Mouse (Mus musculus) hindbrain, embryonic 13.5 days (tissue): ENCODE measurements at regions not wholly inside any gene's neighbourhood (a gene's known extent, or its start where the extent isn't known, plus 50 kb on each side); places are given as distances from the start of the nearest gene placed in this dataset.
"Not testable (repeated sequence)": the region's sequence is repeated elsewhere in the genome, so short reads cannot be mapped to it uniquely, and the experiment has no call there.

Source experiments
- ATAC-seq: fragments of 200-750 bp; cut with Nextera tagmentation; 2 replicates; pipeline ENCODE4 v1.8.0; 2017; ENCODE audit warnings: moderate TSS enrichment; ENCODE audit not compliant: low FRiP score
- H3K27ac ChIP-seq: fragments of 300-500 bp; sonication (generic); 2 replicates; pipeline ENCODE4 v1.5.1; 2015; ENCODE audit warnings: inconsistent platforms, mild to moderate bottlenecking, moderate library complexity
- H3K27me3 ChIP-seq: fragments of 300-500 bp; sonication (generic); 2 replicates; pipeline ENCODE4 v1.6.1; 2015; ENCODE audit warnings: mild to moderate bottlenecking, inconsistent platforms
- H3K36me3 ChIP-seq: fragments of 300-500 bp; sonication (generic); 2 replicates; pipeline ENCODE4 v1.6.1; 2015; ENCODE audit warnings: mild to moderate bottlenecking, inconsistent platforms
- H3K4me1 ChIP-seq: fragments of 300-500 bp; sonication (generic); replicated peaks from 2 replicates; pipeline ENCODE4 v1.6.1; 2015; ENCODE audit warnings: inconsistent platforms
- H3K4me2 ChIP-seq: fragments of 300-500 bp; sonication (generic); 2 replicates; pipeline ENCODE4 v1.6.1; 2015; ENCODE audit warnings: inconsistent platforms, mild to moderate bottlenecking, moderate library complexity
- H3K4me3 ChIP-seq: fragments of 300-500 bp; sonication (generic); 2 replicates; pipeline ENCODE4 v1.5.1; 2015; ENCODE audit warnings: mild to moderate bottlenecking, inconsistent platforms
- H3K9ac ChIP-seq: fragments of 300-500 bp; sonication (generic); 2 replicates; pipeline ENCODE4 v1.6.1; 2015; ENCODE audit warnings: mild to moderate bottlenecking, inconsistent platforms
- H3K9me3 ChIP-seq: fragments of 300-500 bp; sonication (generic); 2 replicates; pipeline ENCODE4 v1.6.1; 2016; ENCODE audit warnings: inconsistent platforms
- WGBS: fragments of 180-500 bp; shearing (Covaris S2); methylation state at CpG from one replicate; pipeline ENCODE4 v1.1.7; 2015; 5-methylcytosine and 5-hydroxymethylcytosine counted together

- ATAC-seq, H3K36me3 ChIP-seq, H3K27ac ChIP-seq, H3K9me3 ChIP-seq, H3K9ac ChIP-seq, H3K4me1 ChIP-seq, H3K27me3 ChIP-seq, H3K4me3 ChIP-seq, H3K4me2 ChIP-seq: not testable (repeated sequence)
- WGBS, result 88% methylated on average over 22 of the region's 22 CpGs
Measured at GRCm38 (mm10) chr1:29737062-29737461, 957.0 kb upstream of the Gm597 start.

- 50% methylated on average over 2 of the region's 2 CpGs for WGBS
Measured at GRCm38 (mm10) chr1:29731930-29732329, 951.9 kb upstream of the Gm597 start.

More at GRCm38 (mm10) chr1:29731930-29732329, 951.9 kb upstream of the Gm597 start:
- no peak overlapping the region for H3K4me3 ChIP-seq
- no peaks in the 10 kb centered on the region for H3K4me1 ChIP-seq
- no peaks in the 10 kb centered on the region for H3K9me3 ChIP-seq
- no peaks in the 10 kb centered on the region for H3K36me3 ChIP-seq
- no peak overlapping the region for H3K4me2 ChIP-seq
- ATAC-seq, result peak; percentile 80
- H3K27ac ChIP-seq, result no peak overlapping the region
- no peak overlapping the region for H3K9ac ChIP-seq
- no peaks in the 10 kb centered on the region for H3K27me3 ChIP-seq
